Mouse (Mus musculus): ENCODE measurements around the gene Celf2.

DNA sequence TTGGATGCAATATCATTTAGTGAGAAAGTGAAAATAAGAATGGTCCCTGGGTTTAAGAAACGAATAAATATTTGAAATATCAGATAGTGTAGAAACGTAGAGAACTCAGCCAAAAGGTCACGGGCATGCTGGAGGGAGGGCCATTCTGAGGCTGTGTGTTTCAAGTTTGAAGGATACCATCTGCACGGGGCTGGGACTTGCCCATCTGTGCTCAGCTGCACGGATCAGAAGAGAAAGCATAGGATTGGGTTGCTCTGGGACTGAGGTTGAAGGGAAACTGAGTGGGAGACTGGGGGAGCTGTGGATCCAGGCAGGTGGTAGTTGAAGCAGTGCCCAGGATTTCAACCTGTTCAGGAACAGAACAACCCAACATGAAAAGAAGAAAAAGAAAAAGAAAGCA, 483.8 kb downstream of the Celf2 start:
- TF ChIP-seq CTCF (IDR thresholded peaks at IDR 0.05; ENCODE audit: low read depth, low read length) (no peak), POLR2A (IDR thresholded peaks at IDR 0.05; ENCODE audit: borderline replicate concordance, low read depth, low read length) (no peak)

Measured in bone marrow macrophage, adult 2 months (primary cell).